27 mouse cellular contexts compared by ENCODE assay signal in the genomic region with DNA sequence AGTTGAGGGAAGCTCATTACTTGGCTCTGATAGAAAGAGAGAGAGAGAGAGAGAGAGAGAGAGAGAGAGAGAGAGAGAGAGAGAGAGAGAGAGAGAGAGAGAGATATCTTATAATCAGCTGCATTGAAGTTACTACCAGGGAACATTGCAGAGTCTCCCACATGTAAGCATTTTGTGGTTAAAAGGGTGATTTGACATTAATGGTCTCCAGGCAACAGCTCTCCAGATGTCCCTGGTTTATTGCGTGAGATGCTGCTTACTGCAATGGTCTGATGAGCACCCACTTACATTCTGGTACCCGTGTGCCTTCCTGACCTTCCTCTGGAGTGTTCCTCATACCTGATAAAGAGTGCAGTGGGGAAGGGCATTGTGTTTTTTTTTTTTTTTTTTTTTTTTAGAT. TPM values are rescaled to one million over a fixed set of nuclear protein-coding genes. Genes with fewer than 3 reads are reported as not detected.
"Had no signal": no experiment of that assay in that cellular context is flagged by ENCODE, and none has a peak within 500 bp of the region (broad histone marks: within the 10 kb centered on the region; RNA-seq: fewer than 3 reads in every experiment).

No protein-coding gene starts in this region.

- ATAC-seq: midbrain, embryonic 13.5 days had no signal

- DNase-seq: kidney, postnatal 25 days; layer of hippocampus, postnatal 36 days; liver, embryonic 13.5 days; lung, adult 2 months; lung, postnatal 14 days; lung, postnatal 4 days; right cerebral cortex, postnatal 14 days; right cerebral cortex, postnatal 4 days; thymus, adult 2 months; thymus, postnatal 14 days; thymus, postnatal 4 days had no signal

- H3K36me3 ChIP-seq: liver, embryonic 13.5 days; midbrain, embryonic 10.5 days; midbrain, embryonic 13.5 days; neural tube, embryonic 12.5 days; neural tube, embryonic 15.5 days had no signal

- H3K27ac ChIP-seq: kidney, postnatal 0 days; left cerebral cortex, adult 2 months; liver, embryonic 13.5 days; midbrain, embryonic 10.5 days; midbrain, embryonic 13.5 days; neural tube, embryonic 12.5 days; neural tube, embryonic 15.5 days; stomach, postnatal 0 days had no signal

- H3K27me3 ChIP-seq: liver, embryonic 13.5 days; midbrain, embryonic 13.5 days; neural tube, embryonic 12.5 days; neural tube, embryonic 15.5 days had no signal

- H3K4me3 ChIP-seq: left cerebral cortex, adult 2 months; liver, embryonic 13.5 days; midbrain, embryonic 10.5 days; midbrain, embryonic 13.5 days; neural tube, embryonic 12.5 days; neural tube, embryonic 15.5 days had no signal

- H3K4me2 ChIP-seq: liver, embryonic 13.5 days; midbrain, embryonic 13.5 days; neural tube, embryonic 12.5 days; neural tube, embryonic 15.5 days had no signal

- H3K4me1 ChIP-seq: midbrain, embryonic 10.5 days; midbrain, embryonic 13.5 days; neural tube, embryonic 12.5 days; neural tube, embryonic 15.5 days had no signal

- H3K9me3 ChIP-seq: liver, embryonic 13.5 days; midbrain, embryonic 10.5 days; midbrain, embryonic 13.5 days; neural tube, embryonic 12.5 days; neural tube, embryonic 15.5 days had no signal

- H3K9ac ChIP-seq: liver, embryonic 13.5 days; midbrain, embryonic 13.5 days; neural tube, embryonic 12.5 days; neural tube, embryonic 15.5 days had no signal

RNA-seq across cellular contexts. Expression of gene Gpr87, which starts 40.0 kb away (rescaled TPM):
- total RNA-seq: layer of hippocampus, adult 8-10 months; layer of hippocampus, postnatal 10 days; layer of hippocampus, postnatal 36 days; left cerebral cortex, adult 2 months; left cerebral cortex, postnatal 10 days; left cerebral cortex, postnatal 36 days; liver, adult 2 months; megakaryocyte, adult 5-6 weeks had no signal
- polyA plus RNA-seq: large intestine, adult 2 months; liver, adult 2 months; liver, embryonic 13.5 days; liver, embryonic 16.5 days; lung, embryonic 16.5 days had no signal

RNA-seq across cellular contexts. Expression of gene Gpr171, which starts 53.3 kb away (rescaled TPM):
- total RNA-seq: layer of hippocampus, adult 8-10 months; layer of hippocampus, postnatal 10 days; layer of hippocampus, postnatal 36 days; left cerebral cortex, adult 2 months; left cerebral cortex, postnatal 10 days; left cerebral cortex, postnatal 36 days had no signal
